Mouse (Mus musculus) neural tube, embryonic 13.5 days (tissue): ENCODE results near the gene Ampd2. TPM values are rescaled to one million over a fixed set of nuclear protein-coding genes. Genes with fewer than 3 reads are reported as not detected.

ENCODE experiments used
- ATAC-seq: fragments of 200-750 bp; cut with Nextera tagmentation; 2 replicates; pipeline ENCODE4 v1.8.0; 2017; ENCODE audit warnings: low read depth, mild to moderate bottlenecking, moderate TSS enrichment, moderate library complexity
- H3K27ac ChIP-seq: fragments of 300-500 bp; sonication (generic); replicated peaks from 2 replicates; pipeline ENCODE4 v1.5.1; 2015; ENCODE audit warnings: moderate library complexity, mild to moderate bottlenecking, inconsistent platforms
- H3K27me3 ChIP-seq: fragments of 300-500 bp; sonication (generic); 2 replicates; pipeline ENCODE4 v1.6.1; 2015; ENCODE audit warnings: mild to moderate bottlenecking, inconsistent platforms
- H3K36me3 ChIP-seq: fragments of 300-500 bp; sonication (generic); 2 replicates; pipeline ENCODE4 v1.6.1; 2015; ENCODE audit warnings: mild to moderate bottlenecking, inconsistent platforms
- H3K4me1 ChIP-seq: fragments of 300-500 bp; sonication (generic); replicated peaks from 2 replicates; pipeline ENCODE4 v1.6.1; 2015; ENCODE audit warnings: inconsistent platforms
- H3K4me2 ChIP-seq: fragments of 300-500 bp; sonication (generic); 2 replicates; pipeline ENCODE4 v1.6.1; 2015; ENCODE audit warnings: inconsistent platforms, mild to moderate bottlenecking, moderate library complexity
- H3K4me3 ChIP-seq: fragments of 300-500 bp; sonication (generic); 2 replicates; pipeline ENCODE4 v1.5.1; 2015; ENCODE audit warnings: mild to moderate bottlenecking, inconsistent platforms
- H3K9ac ChIP-seq: fragments of 300-500 bp; sonication (generic); 2 replicates; pipeline ENCODE4 v1.6.1; 2015; ENCODE audit warnings: moderate library complexity, mild to moderate bottlenecking, inconsistent platforms
- H3K9me3 ChIP-seq: fragments of 300-500 bp; sonication (generic); 2 replicates; pipeline ENCODE4 v1.6.1; 2016; ENCODE audit warnings: inconsistent platforms
- WGBS: fragments of 180-500 bp; shearing (Covaris S2); methylation state at CpG from one replicate; pipeline ENCODE4 v1.1.7; 2015; 5-methylcytosine and 5-hydroxymethylcytosine counted together
- polyA plus RNA-seq: library from polyadenylated mRNA; unstranded; fragments of >200 nt; fragmentation: Nextera tagmentation; extraction: Ambion mirVana; gene quantifications from 2 replicates; pipeline ENCODE4 v1.2.1, GENCODE M21; 2015

Gene Ampd2
- polyA plus RNA-seq, 1 experiment from 2014 or later = 56.3 TPM

DNA sequence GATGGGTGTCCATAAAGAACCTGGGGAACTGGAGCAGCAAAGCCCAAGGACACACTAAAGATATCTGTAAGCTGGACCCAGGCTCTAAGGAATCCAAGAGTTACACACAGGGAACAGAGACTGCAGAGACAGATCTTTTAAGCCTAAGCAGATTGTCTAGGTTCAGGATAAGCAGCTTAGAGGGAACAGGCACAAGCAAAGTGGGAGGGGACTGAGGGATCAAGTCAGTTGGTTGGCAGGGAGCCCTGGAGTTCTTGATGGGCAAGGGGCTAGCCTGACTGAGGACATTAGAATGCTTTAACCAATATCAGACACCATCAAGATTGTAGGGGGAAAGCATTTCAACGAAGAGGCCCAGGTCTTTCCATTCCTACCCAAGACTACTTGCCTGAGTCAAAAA is 7.7 kb upstream of the Ampd2 start:
- peaks cover 3% of the 10 kb centered on the region; the same call in 1 of the 2 replicates for H3K4me1 ChIP-seq
- no peak for ATAC-seq
- H3K27ac ChIP-seq = no peak overlapping the region
- 90% methylated on average over 1 of the region's 1 CpGs for WGBS
- no peaks in the 10 kb centered on the region for H3K36me3 ChIP-seq
- H3K4me2 ChIP-seq = no peak overlapping the region
- no peaks in the 10 kb centered on the region for H3K9me3 ChIP-seq
- no peaks in the 10 kb centered on the region for H3K27me3 ChIP-seq
- no peak overlapping the region for H3K9ac ChIP-seq
- no peak overlapping the region for H3K4me3 ChIP-seq

DNA sequence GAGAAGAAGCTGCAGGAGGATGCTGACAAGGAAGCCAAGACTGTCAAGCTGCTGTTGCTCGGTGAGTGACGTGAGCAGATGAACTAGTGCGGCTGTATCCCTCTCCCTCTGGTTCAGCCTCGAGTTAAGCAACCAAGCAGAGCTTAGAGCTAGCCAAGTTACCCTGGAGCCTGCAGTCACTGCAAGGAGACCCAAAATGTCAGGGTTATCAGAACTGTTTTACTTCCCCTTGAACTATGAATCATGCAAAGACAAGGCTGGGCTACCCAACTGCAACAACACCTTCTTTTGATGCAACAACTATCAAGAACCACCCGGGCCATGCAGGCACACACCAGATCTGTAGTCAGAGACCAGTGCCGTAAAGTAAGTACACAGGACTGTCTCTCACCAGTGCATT is 6.9 kb upstream of the Ampd2 start:
- WGBS = 75% methylated on average over 6 of the region's 6 CpGs
- H3K9ac ChIP-seq = no peak overlapping the region
- no peak overlapping the region for H3K4me2 ChIP-seq
- no peaks in the 10 kb centered on the region for H3K36me3 ChIP-seq
- no peak for ATAC-seq
- peaks cover 10% of the 10 kb centered on the region; the same call in 1 of the 2 replicates for H3K4me1 ChIP-seq
- no peak overlapping the region for H3K27ac ChIP-seq
- H3K9me3 ChIP-seq = no peaks in the 10 kb centered on the region
- no peaks in the 10 kb centered on the region for H3K27me3 ChIP-seq
- H3K4me3 ChIP-seq = no peak overlapping the region

DNA sequence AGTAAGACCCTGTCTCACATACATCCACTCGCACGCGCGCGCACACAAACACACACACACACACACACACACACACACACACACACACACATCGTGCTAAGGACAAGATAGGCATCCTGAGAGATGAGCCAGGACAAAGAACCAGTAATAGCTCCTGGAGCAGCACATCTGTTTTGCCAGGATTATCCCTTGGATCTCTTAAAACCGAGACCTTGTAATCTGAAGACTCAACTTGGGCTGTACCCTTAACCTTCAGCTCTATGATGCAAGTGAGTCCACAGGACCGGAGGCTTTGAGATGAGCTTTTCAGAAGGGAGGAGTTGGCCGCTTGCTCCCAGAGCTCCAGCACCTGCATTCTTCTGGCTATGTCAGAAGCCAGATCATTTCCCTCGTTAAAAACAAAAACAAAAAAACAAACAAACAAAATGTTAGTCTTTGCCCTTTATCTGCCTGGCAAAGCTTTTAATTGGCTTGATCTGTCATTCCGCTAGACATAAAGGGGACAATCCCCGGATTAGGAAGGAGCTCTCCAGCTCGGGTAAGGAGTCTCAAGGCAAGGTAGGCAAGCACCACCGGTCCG is 6.2 kb upstream of the Ampd2 start, which contains the start of gene Gnat2:
Gene Gnat2, plus strand, starts transcription at position 254 of the 580 bp plus-strand sequence.
- H3K9me3 ChIP-seq = no peaks in the 10 kb centered on the region
- H3K4me2 ChIP-seq = no peak within 1 kb of the TSS
- no peak within 1 kb of the TSS for H3K4me3 ChIP-seq
- H3K36me3 ChIP-seq = no peaks in the 10 kb centered on the region
- WGBS = 84% methylated on average over 15 of the region's 15 CpGs
- no peaks in the 10 kb centered on the region for H3K27me3 ChIP-seq
- peaks cover 10% of the 10 kb centered on the region; the same call in 1 of the 2 replicates for H3K4me1 ChIP-seq
- ATAC-seq = no peak
- no peak within 1 kb of the TSS for H3K9ac ChIP-seq
- no peak within 1 kb of the TSS for H3K27ac ChIP-seq

DNA sequence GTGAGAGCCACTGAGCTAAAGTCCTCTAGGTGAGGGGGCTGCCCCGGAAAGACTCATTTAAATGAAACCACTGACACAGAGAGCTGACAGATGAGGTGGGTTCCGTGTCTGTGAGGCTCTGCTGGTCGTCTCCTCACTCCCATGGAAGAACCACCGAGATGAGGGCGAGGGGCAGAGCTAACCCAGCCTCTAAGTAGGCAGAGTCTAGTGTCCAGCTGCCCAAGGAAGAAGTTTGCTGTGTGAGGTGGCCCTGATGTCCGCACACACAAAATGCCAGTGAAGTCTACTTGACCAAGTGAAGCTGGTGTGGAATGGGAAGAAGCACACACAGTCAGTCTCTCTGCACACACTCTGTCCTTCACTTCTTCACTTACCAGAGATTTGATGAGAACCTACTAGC is 5.6 kb upstream of the Ampd2 start:
- Histone ChIP-seq H3K36me3 (no peaks in the 10 kb centered on the region), H3K27ac (no peak overlapping the region), H3K4me1 (peaks cover 10% of the 10 kb centered on the region; the same call in 1 of the 2 replicates), H3K9me3 (no peaks in the 10 kb centered on the region), H3K4me2 (no peak overlapping the region), H3K27me3 (no peaks in the 10 kb centered on the region), H3K9ac (no peak overlapping the region), H3K4me3 (no peak overlapping the region)
- WGBS = 84% methylated on average over 6 of the region's 6 CpGs
- ATAC-seq = no peak

DNA sequence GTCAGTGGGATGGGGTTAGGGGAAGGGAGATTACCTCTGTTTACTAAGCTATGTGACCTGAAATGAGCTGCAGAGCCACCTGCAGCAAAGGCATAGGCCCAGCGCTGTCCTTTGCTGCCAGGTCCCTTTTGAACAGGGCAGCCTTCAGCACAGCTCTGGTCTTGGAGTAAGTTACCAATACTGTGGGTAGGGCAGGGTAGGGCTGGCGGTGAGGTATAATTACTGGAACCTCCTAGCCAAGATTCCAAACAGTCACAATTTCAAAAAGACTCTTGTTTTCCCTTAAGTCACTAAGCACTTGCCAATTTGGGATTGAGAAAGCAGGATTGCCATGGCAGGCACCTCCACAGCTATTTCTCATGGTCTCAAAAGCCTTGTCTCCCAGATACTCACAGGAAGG is 4.1 kb upstream of the Ampd2 start:
- no peak overlapping the region for H3K4me2 ChIP-seq
- H3K4me3 ChIP-seq = no peak overlapping the region
- H3K9ac ChIP-seq = no peak overlapping the region
- 85% methylated on average over 2 of the region's 2 CpGs for WGBS
- H3K27ac ChIP-seq = no peak overlapping the region
- H3K4me1 ChIP-seq = peaks cover 24% of the 10 kb centered on the region
- H3K36me3 ChIP-seq = no peaks in the 10 kb centered on the region
- H3K27me3 ChIP-seq = no peaks in the 10 kb centered on the region
- H3K9me3 ChIP-seq = no peaks in the 10 kb centered on the region
- ATAC-seq = no peak

- Histone ChIP-seq H3K4me2 (no peak overlapping the region), H3K9me3 (no peaks in the 10 kb centered on the region), H3K9ac (no peak overlapping the region), H3K36me3 (no peaks in the 10 kb centered on the region), H3K27me3 (no peaks in the 10 kb centered on the region), H3K4me1 (peaks cover 30% of the 10 kb centered on the region), H3K27ac (no peak overlapping the region), H3K4me3 (no peak overlapping the region)
- ATAC-seq = no peak
- 28% methylated on average over 2 of the region's 2 CpGs for WGBS
These were observed 3.5 kb upstream of the Ampd2 start for GRCm38 (mm10) chr3:108089916-108090315.

DNA sequence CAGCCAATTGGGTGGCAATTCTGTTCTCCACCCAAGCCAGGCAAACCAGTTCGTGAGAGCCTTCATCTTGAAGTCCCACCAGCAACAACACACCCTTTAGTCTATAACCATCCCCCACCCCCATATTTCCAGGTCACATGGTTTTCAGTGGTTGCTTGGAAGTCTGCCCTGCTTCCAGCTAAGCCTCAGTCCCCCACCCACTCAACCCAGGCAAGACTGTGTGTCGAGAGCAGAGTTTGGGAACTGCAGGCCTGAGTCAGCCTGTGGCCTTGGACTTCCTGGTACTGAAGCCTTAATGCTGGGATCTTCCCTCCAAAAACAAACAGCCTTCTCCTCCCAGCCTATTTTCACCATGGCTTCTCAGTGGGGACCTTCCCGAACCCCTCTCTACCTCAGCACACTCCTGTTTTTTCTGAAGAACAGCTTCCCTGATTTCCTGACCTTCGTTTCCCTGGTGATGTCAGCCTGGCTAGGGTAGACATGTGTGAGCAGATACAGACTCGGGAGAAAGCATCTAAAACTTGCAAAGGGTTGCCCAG is 2.5 kb upstream of the Ampd2 start:
- no peak overlapping the region for H3K27ac ChIP-seq
- WGBS = 45% methylated on average over 5 of the region's 5 CpGs
- no peak overlapping the region for H3K4me2 ChIP-seq

DNA sequence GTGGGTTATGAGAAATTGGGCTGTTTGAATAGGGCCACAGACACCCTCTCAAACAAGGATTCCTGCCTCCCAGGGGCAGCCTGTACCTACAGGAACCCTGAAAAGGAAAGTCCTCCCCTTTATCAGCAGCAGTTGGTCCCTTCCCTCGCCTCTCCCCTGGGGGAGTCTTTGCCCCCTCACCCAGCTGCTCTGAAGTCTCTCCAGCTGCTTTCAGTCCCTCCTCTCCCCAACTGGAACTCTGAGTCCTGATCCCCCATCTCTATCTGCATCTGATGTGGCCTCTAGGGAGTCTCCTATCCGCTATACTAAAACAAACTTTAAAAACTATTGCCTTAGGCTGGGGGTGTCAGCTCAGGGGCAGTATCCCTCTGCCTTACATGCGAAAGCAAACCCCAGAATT is 878 bp upstream of the Ampd2 start:
- Histone ChIP-seq H3K4me2 (0 out of 2 replicates have a peak overlapping the region, but pooled peaks have one; percentile 99), H3K36me3 (no peaks in the 10 kb centered on the region), H3K4me3 (no peak overlapping the region), H3K9ac (no peak overlapping the region), H3K4me1 (peaks cover 56% of the 10 kb centered on the region), H3K9me3 (no peaks in the 10 kb centered on the region), H3K27me3 (no peaks in the 10 kb centered on the region), H3K27ac (no peak overlapping the region)
- WGBS = 84% methylated on average over 3 of the region's 3 CpGs
- no peak for ATAC-seq

More for the DNA sequence above, 2.5 kb upstream of the Ampd2 start:
- peaks cover 40% of the 10 kb centered on the region for H3K4me1 ChIP-seq
- no peaks in the 10 kb centered on the region for H3K9me3 ChIP-seq
- H3K27me3 ChIP-seq = no peaks in the 10 kb centered on the region
- no peak overlapping the region for H3K9ac ChIP-seq
- no peak for ATAC-seq
- H3K4me3 ChIP-seq = no peak overlapping the region
- no peaks in the 10 kb centered on the region for H3K36me3 ChIP-seq

DNA sequence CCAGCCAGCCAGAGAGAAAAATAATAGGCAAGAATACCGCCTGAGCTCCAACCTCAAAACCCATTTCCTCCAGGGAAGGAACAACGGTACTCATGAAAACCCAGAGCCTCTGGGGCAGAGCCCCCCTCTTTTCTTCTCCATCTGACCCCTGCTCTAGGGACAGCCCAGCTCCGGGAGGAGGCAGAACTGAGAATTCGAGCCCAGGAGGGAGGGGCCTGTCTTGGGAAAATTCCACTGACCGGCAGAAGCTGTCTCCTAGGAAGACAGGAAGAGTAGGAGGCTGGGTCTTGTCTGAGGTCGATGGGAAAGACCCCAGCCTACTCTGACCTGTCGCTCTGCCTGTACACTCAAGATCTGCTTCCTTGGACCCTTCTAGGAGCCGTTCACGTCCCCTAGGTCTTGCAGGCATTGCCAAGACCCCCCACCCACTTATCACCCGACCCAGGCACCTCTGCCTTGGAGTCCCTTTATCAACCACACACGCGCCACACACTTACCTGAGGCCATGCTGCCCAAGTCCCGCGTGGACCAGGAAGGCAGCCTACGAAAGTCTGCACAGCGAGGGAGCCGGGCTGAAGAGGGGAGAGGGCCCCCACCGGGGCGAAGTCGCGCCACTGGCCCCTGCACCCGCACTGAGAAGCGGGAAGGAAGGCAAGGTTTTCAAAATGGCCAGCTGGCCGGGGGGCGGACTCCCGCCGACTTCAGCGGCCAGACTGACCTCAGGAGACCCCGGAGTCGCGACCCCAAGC is 556 bp downstream of the Ampd2 start:
- peak overlapping the region; percentile 99 for H3K4me2 ChIP-seq
- peak overlapping the region; percentile 84 for H3K9ac ChIP-seq
- no peaks in the 10 kb centered on the region for H3K27me3 ChIP-seq
- H3K4me3 ChIP-seq = peak overlapping the region; percentile 51
- ATAC-seq = peak; percentile 60
- WGBS = under 1% methylated on average over 31 of the region's 31 CpGs
- H3K36me3 ChIP-seq = no peaks in the 10 kb centered on the region
- peak overlapping the region; percentile 87 for H3K27ac ChIP-seq
- H3K9me3 ChIP-seq = no peaks in the 10 kb centered on the region
- peaks cover 67% of the 10 kb centered on the region for H3K4me1 ChIP-seq

DNA sequence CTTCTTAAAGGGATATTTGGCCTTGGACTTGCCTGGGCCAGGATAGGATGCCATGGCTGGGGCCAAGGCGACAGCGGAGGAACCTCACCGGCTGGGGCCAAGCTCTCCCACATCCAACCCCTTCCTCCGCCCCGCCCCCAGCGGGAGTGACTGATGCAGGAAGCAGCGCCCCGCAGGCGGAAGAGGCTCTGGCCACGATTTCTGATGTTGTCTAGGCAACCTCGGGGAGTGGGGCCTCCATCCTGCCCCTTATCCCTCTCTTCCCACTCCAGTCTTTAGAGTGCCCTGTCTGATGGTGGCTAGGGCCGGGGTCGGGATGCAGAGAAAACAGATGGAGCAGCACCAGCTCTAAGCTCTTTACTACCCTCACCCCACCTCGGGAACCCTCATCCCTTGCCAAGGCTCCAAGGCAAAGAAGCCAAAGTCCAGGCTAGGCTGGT is 1.1 kb downstream of the Ampd2 start:
- Histone ChIP-seq H3K4me3 (peak overlapping the region; percentile 51), H3K36me3 (0 out of 2 replicates have a peak, but pooled peaks cover 4% of the 10 kb centered on the region), H3K4me2 (peak overlapping the region; percentile 99), H3K27ac (peak overlapping the region; percentile 87), H3K27me3 (no peaks in the 10 kb centered on the region), H3K4me1 (peaks cover 67% of the 10 kb centered on the region), H3K9ac (peak overlapping the region; percentile 84), H3K9me3 (no peaks in the 10 kb centered on the region)
- WGBS = under 1% methylated on average over 14 of the region's 14 CpGs
- ATAC-seq = peak; percentile 86

DNA sequence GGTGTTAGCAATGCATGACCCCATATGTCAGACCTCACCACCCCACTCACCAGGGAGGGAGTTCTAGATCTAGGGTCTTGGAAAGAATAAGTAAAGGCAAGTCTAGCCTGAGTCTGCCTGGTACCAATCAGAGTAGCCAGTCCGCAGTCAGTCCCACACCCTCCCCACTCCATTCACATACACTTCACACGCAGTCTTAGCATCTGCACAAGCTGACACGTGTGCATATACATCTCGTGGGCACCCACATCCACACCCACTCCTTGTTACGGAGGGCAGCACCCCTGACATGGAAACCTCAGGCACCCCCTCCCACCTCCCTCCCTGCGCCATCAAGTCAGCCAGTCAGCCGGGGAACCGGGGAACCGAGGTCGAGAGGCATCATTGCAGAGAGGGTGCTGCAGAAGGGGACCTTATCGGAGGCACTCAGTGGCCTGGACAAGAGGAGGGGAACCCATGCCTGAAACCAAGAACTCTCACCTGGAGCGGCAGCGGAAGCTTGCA is 1.6 kb downstream of the Ampd2 start:
- Histone ChIP-seq H3K4me2 (peak overlapping the region; percentile 99), H3K4me1 (peaks cover 67% of the 10 kb centered on the region), H3K36me3 (peaks cover 9% of the 10 kb centered on the region; the same call in 1 of the 2 replicates), H3K27me3 (no peaks in the 10 kb centered on the region), H3K9ac (peak overlapping the region; percentile 84), H3K9me3 (no peaks in the 10 kb centered on the region), H3K4me3 (peak overlapping the region; percentile 51), H3K27ac (peak overlapping the region; percentile 87)
- WGBS = 15% methylated on average over 13 of the region's 13 CpGs
- peak; percentile 60 for ATAC-seq

DNA sequence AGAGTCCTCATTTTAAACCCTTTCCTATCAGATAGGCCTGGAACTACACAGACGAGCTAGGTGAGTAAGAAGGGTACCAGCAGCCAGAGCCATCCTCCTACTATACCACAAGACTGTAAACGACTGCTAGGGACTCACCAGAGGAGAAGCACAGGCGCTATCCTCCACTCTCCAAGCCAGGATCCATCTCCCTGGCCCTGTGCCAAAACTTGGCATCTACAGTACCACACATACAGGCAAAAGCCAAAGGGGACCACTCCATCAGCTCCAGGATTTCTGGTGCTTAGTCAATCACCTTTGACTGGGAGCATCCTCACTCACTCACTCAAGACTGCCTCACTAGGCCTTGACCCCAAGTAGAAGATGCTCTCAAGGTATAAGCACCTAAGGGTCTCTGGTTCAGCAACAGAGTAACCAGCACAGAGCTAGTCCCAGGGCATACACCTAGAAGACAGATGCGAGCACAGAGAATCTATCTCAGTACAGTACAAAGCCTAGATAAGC is 2.5 kb downstream of the Ampd2 start:
- no peaks in the 10 kb centered on the region for H3K27me3 ChIP-seq
- ATAC-seq = no peak
- 76% methylated on average over 4 of the region's 4 CpGs for WGBS
- peak overlapping the region; percentile 84; the same call in 1 of the 2 replicates for H3K9ac ChIP-seq
- H3K4me2 ChIP-seq = peak overlapping the region; percentile 99
- peaks cover 62% of the 10 kb centered on the region for H3K4me1 ChIP-seq
- H3K36me3 ChIP-seq = peaks cover 17% of the 10 kb centered on the region
- peak overlapping the region; percentile 51 for H3K4me3 ChIP-seq
- no peaks in the 10 kb centered on the region for H3K9me3 ChIP-seq
- H3K27ac ChIP-seq = no peak overlapping the region
